Mouse (Mus musculus): ENCODE data around the gene Olfr1511.
"Not testable (repeated sequence)": the region's sequence is repeated elsewhere in the genome, so short reads cannot be mapped to it uniquely, and the experiment has no call there.

Olfr1511 gene

GRCm38 (mm10) chr14:52397279-52397678 is at the start of gene Olfr1511:
TSS of gene Olfr1511 (minus strand) at chr14:52397379.
- no peak for DNase-seq (ENCODE audit: low read depth)

GRCm38 (mm10) chr14:52442690-52443089 is 45.5 kb upstream of the Olfr1511 start, which contains the start of gene Olfr1509:
TSS of gene Olfr1509 (plus strand) at chr14:52442990.
- no peak for DNase-seq (ENCODE audit: low read depth)

GRCm38 (mm10) chr14:52427686-52428085 is 30.5 kb upstream of the Olfr1511 start:
- DNase-seq (ENCODE audit: low read depth): no peak

GRCm38 (mm10) chr14:52414273-52414672 is 17.1 kb upstream of the Olfr1511 start, which contains the start of gene Olfr1510:
TSS of gene Olfr1510 (minus strand) at chr14:52414373.
- no peak for DNase-seq (ENCODE audit: low read depth)

- not testable (repeated sequence) for DNase-seq (ENCODE audit: low read depth)
Observed at GRCm38 (mm10) chr14:52410142-52410919, 13.2 kb upstream of the Olfr1511 start.

GRCm38 (mm10) chr14:52390084-52390848 is 6.9 kb downstream of the Olfr1511 start:
- DNase-seq (ENCODE audit: low read depth): not testable (repeated sequence)

GRCm38 (mm10) chr14:52379068-52379467 is 18.1 kb downstream of the Olfr1511 start, which contains the start of gene Olfr1512:
TSS of gene Olfr1512 (minus strand) at chr14:52379168.
- DNase-seq (ENCODE audit: low read depth): no peak

GRCm38 (mm10) chr14:52368741-52369140 is 28.4 kb downstream of the Olfr1511 start:
- no peak for DNase-seq (ENCODE audit: low read depth)

- no peak for DNase-seq (ENCODE audit: low read depth)
Observed at GRCm38 (mm10) chr14:52356308-52356707, 40.9 kb downstream of the Olfr1511 start, which contains the start of gene Olfr1513. TSS of gene Olfr1513 (minus strand) at chr14:52356408.
